Comparison of ENCODE assay signal across 8 mouse cellular contexts in genomic region chr12:84771981-84772520, GRCm38 (mm10). TPM values are rescaled to one million over a fixed set of nuclear protein-coding genes. Genes with fewer than 3 reads are reported as not detected.
DNase-seq lines count a peak whose midpoint lies in the region; ATAC-seq and TF ChIP-seq lines count a peak whose summit lies in the region.

No protein-coding gene starts in this region.

- no peak for TF ChIP-seq CTCF in liver, adult 2 months (IDR thresholded peaks at IDR 0.05; ENCODE audit: low read depth, low read length)
- TF ChIP-seq CTCF in intestine, postnatal 0 days (IDR thresholded peaks at IDR 0.05; ENCODE audit: low read depth), result no peak
- no peak for TF ChIP-seq CTCF in olfactory bulb, adult 2 months (IDR thresholded peaks at IDR 0.05; ENCODE audit: insufficient read depth, low read depth, low read length)

- no peak for ATAC-seq in intestine, postnatal 0 days
- ATAC-seq in megakaryocyte progenitor cell, adult 5-6 weeks (replicated peaks; ENCODE audit: poor library complexity), result no peak

- H3K4me1 ChIP-seq in liver, adult 2 months (ENCODE audit: control insufficient read depth, insufficient read depth, low read length), result peaks cover 7% of the 10 kb centered on the region
- H3K4me1 ChIP-seq in intestine, postnatal 0 days (replicated peaks; ENCODE audit: control insufficient read depth, insufficient read depth, low read length), result peaks cover 3% of the 10 kb centered on the region; the same call in 1 of the 2 replicates
- H3K4me1 ChIP-seq in olfactory bulb, adult 2 months (ENCODE audit: control insufficient read depth, insufficient read depth, low read length), result 0 out of 2 replicates have a peak, but pooled peaks cover 6% of the 10 kb centered on the region

- H3K27me3 ChIP-seq in liver, adult 2 months (ENCODE audit: control insufficient read depth, insufficient read depth, low read length), result no peaks in the 10 kb centered on the region
- H3K27me3 ChIP-seq in intestine, postnatal 0 days (replicated peaks; ENCODE audit: control insufficient read depth, insufficient read depth, low read length), result no peaks in the 10 kb centered on the region

- peak overlapping the region; percentile 84 for H3K9ac ChIP-seq in liver, adult 2 months (ENCODE audit: low read depth, low read length)
- H3K9ac ChIP-seq in intestine, postnatal 0 days (ENCODE audit: low read depth, low read length), result peak overlapping the region; percentile 77

- peaks cover 3% of the 10 kb centered on the region; the same call in 1 of the 2 replicates for H3K79me2 ChIP-seq in liver, adult 2 months (ENCODE audit: control insufficient read depth, insufficient read depth, low read length)

- no peak for TF ChIP-seq POLR2A in liver, adult 2 months (IDR thresholded peaks at IDR 0.05; ENCODE audit: extremely low read depth, insufficient read depth, low read length)
- no peak for TF ChIP-seq POLR2A in olfactory bulb, adult 2 months (IDR thresholded peaks at IDR 0.05; ENCODE audit: insufficient read depth, low read depth, low read length)

- peak overlapping the region; percentile 88 for H3K27ac ChIP-seq in liver, adult 2 months (replicated peaks; ENCODE audit: insufficient read depth, low read depth, low read length)
- peak overlapping the region; percentile 93 for H3K27ac ChIP-seq in intestine, postnatal 0 days (ENCODE audit: low read depth, low read length)
- no peak overlapping the region for H3K27ac ChIP-seq in olfactory bulb, adult 2 months (ENCODE audit: insufficient read depth, low read depth, low read length)

- WGBS in liver, adult 2 months, result 8% methylated on average over 10 of the region's 10 CpGs
- under 1% methylated on average over 10 of the region's 10 CpGs for WGBS in intestine, postnatal 0 days
- WGBS in olfactory bulb, adult 2 months, result 4% methylated on average over 10 of the region's 10 CpGs

- H3K4me2 ChIP-seq in intestine, postnatal 0 days (replicated peaks; ENCODE audit: low read depth), result peak overlapping the region; percentile 78

- DNase-seq in liver, adult 2 months (ENCODE audit: extremely low read depth, low read depth, low spot score), result no peak
- DNase-seq in liver, result no peak
- DNase-seq in embryo, embryonic 11.5 days (ENCODE audit: low read depth, low spot score), result peak; percentile 19
- no peak for DNase-seq in cerebellum, postnatal 10 days
- DNase-seq in urinary bladder, postnatal 14 days (ENCODE audit: low spot score), result no peak

- H3K36me3 ChIP-seq in liver, adult 2 months (ENCODE audit: control insufficient read depth, insufficient read depth, low read length), result no peaks in the 10 kb centered on the region
- peaks cover 15% of the 10 kb centered on the region for H3K36me3 ChIP-seq in intestine, postnatal 0 days (ENCODE audit: control insufficient read depth, insufficient read depth)

- peak overlapping the region; percentile 82 for H3K4me3 ChIP-seq in liver, adult 2 months (ENCODE audit: insufficient read depth, low read depth, low read length)
- H3K4me3 ChIP-seq in intestine, postnatal 0 days (ENCODE audit: low read depth, low read length), result peak overlapping the region; percentile 54
- peak overlapping the region; percentile 61 for H3K4me3 ChIP-seq in olfactory bulb, adult 2 months (ENCODE audit: insufficient read depth, low read depth, low read length)

- no peaks in the 10 kb centered on the region for H3K9me3 ChIP-seq in intestine, postnatal 0 days (ENCODE audit: control insufficient read depth)

RNA-seq across cellular contexts. Expression of gene Npc2, which starts 0.9 kb away (rescaled TPM):
- total RNA-seq in liver, adult 2 months (2014; rRNA removed), result 40.2 and 53.6 TPM in 2 replicates
- 83.2 and 85.8 TPM in 2 replicates for polyA plus RNA-seq in liver, adult 2 months (2012; rRNA removed)
- 100 and 107 TPM in 2 replicates for polyA plus RNA-seq in intestine, postnatal 0 days (2015; fragmentation: Nextera tagmentation; extraction: Ambion mirVana)
- not detected in 2 replicates for polyA plus RNA-seq in olfactory bulb, adult 2 months (2012; ENCODE audit: insufficient read depth, insufficient read length, low replicate concordance, missing spikeins)
- total RNA-seq in megakaryocyte progenitor cell, adult 5-6 weeks (2015), result 98.8 and 112 TPM in 2 replicates
- total RNA-seq in megakaryocyte progenitor cell, adult 5-6 weeks (2017), result 65.3 and 70.9 TPM in 2 replicates

RNA-seq across cellular contexts. Expression of gene Isca2, which starts 1.0 kb away (rescaled TPM):
- 41.4 and 44.0 TPM in 2 replicates for total RNA-seq in liver, adult 2 months (2014; rRNA removed)
- 48.2 and 54.3 TPM in 2 replicates for polyA plus RNA-seq in liver, adult 2 months (2012; rRNA removed)
- polyA plus RNA-seq in intestine, postnatal 0 days (2015; fragmentation: Nextera tagmentation; extraction: Ambion mirVana), result 104 and 119 TPM in 2 replicates
- polyA plus RNA-seq in olfactory bulb, adult 2 months (2012; ENCODE audit: insufficient read depth, insufficient read length, low replicate concordance, missing spikeins), result not detected in 2 replicates
- total RNA-seq in megakaryocyte progenitor cell, adult 5-6 weeks (2015), result 98.8 and 111 TPM in 2 replicates
- 53.8 and 67.5 TPM in 2 replicates for total RNA-seq in megakaryocyte progenitor cell, adult 5-6 weeks (2017)

Comparison
In these comparisons a context has a peak if more than half of its experiments do, and no peak if none do; other contexts are left out.
1. RNA of gene Isca2, which starts 1.0 kb away (polyA plus RNA-seq): 104 to 119 TPM in intestine, postnatal 0 days and 48.2 to 54.3 TPM in liver, adult 2 months; not detected in olfactory bulb, adult 2 months; every median in the first group is over 10 times any median in the second.
2. Peak in every context shown above with its lines, with median percentiles within 50 percentile points of each other: H3K4me3 ChIP-seq.